Mouse (Mus musculus): ENCODE measurements around the gene Ube2f.
A peak's percentile ranks its signal among the peaks of the same experiment; 100 is the strongest.

Ube2f gene

GRCm38 (mm10) chr1:91249564-91250414 is at the start of gene Ube2f:
Ube2f (plus strand) TSS chr1:91250304.
- peak; percentile 94 for DNase-seq (ENCODE audit: low read depth, low spot score)

GRCm38 (mm10) chr1:91201122-91201521 is 49.0 kb upstream of the Ube2f start:
- DNase-seq (ENCODE audit: low read depth, low spot score): no peak

GRCm38 (mm10) chr1:91204221-91204765 is 45.8 kb upstream of the Ube2f start:
- no peak for DNase-seq (ENCODE audit: low read depth, low spot score)

- DNase-seq (ENCODE audit: low read depth, low spot score): no peak
These were observed 44.5 kb upstream of the Ube2f start for GRCm38 (mm10) chr1:91205651-91206050.

- no peak for DNase-seq (ENCODE audit: low read depth, low spot score)
These were observed 43.8 kb upstream of the Ube2f start for GRCm38 (mm10) chr1:91206336-91206735.

GRCm38 (mm10) chr1:91206873-91207272 is 43.2 kb upstream of the Ube2f start:
- no peak for DNase-seq (ENCODE audit: low read depth, low spot score)

- DNase-seq (ENCODE audit: low read depth, low spot score): no peak
These were observed 42.6 kb upstream of the Ube2f start for GRCm38 (mm10) chr1:91207334-91208074.

- no peak for DNase-seq (ENCODE audit: low read depth, low spot score)
These were observed 40.8 kb upstream of the Ube2f start for GRCm38 (mm10) chr1:91209343-91209742.

- no peak for DNase-seq (ENCODE audit: low read depth, low spot score)
These were observed 40.3 kb upstream of the Ube2f start for GRCm38 (mm10) chr1:91209785-91210184.

- peak; percentile 63 for DNase-seq (ENCODE audit: low read depth, low spot score)
These were observed 39.0 kb upstream of the Ube2f start for GRCm38 (mm10) chr1:91211099-91211498.

GRCm38 (mm10) chr1:91211591-91212008 is 38.5 kb upstream of the Ube2f start:
- no peak for DNase-seq (ENCODE audit: low read depth, low spot score)

GRCm38 (mm10) chr1:91215264-91215663 is 34.8 kb upstream of the Ube2f start:
- no peak for DNase-seq (ENCODE audit: low read depth, low spot score)

- no peak for DNase-seq (ENCODE audit: low read depth, low spot score)
These were observed 34.1 kb upstream of the Ube2f start for GRCm38 (mm10) chr1:91215981-91216380.

GRCm38 (mm10) chr1:91216504-91217267 is 33.4 kb upstream of the Ube2f start:
- no peak for DNase-seq (ENCODE audit: low read depth, low spot score)

GRCm38 (mm10) chr1:91219641-91220321 is 30.3 kb upstream of the Ube2f start:
- peak; percentile 11 for DNase-seq (ENCODE audit: low read depth, low spot score)

- peak; percentile 46 for DNase-seq (ENCODE audit: low read depth, low spot score)
These were observed 29.8 kb upstream of the Ube2f start for GRCm38 (mm10) chr1:91220322-91220672.

- DNase-seq (ENCODE audit: low read depth, low spot score): no peak
These were observed 23.5 kb upstream of the Ube2f start for GRCm38 (mm10) chr1:91226562-91226961.

GRCm38 (mm10) chr1:91227381-91228054 is 22.6 kb upstream of the Ube2f start:
- no peak for DNase-seq (ENCODE audit: low read depth, low spot score)

- DNase-seq (ENCODE audit: low read depth, low spot score): no peak
These were observed 19.0 kb upstream of the Ube2f start for GRCm38 (mm10) chr1:91231142-91231541.

- DNase-seq (ENCODE audit: low read depth, low spot score): no peak
These were observed 18.2 kb upstream of the Ube2f start for GRCm38 (mm10) chr1:91231896-91232295.

- DNase-seq (ENCODE audit: low read depth, low spot score): no peak
These were observed 14.7 kb upstream of the Ube2f start for GRCm38 (mm10) chr1:91235395-91235794.

Data from CD4-positive helper T cell, adult 2 months (primary cell).